Mouse (Mus musculus) liver, adult (tissue): Measurements from ENCODE around the gene Dpp7.

Source experiments
- GATA4 ChIP-seq: IDR thresholded peaks from 2 replicates; pipeline ENCODE4 v1.6.1; 2014; ENCODE audit warnings: mild to moderate bottlenecking, low read length; ENCODE audit not compliant: insufficient replicate concordance

Dpp7 gene

DNA sequence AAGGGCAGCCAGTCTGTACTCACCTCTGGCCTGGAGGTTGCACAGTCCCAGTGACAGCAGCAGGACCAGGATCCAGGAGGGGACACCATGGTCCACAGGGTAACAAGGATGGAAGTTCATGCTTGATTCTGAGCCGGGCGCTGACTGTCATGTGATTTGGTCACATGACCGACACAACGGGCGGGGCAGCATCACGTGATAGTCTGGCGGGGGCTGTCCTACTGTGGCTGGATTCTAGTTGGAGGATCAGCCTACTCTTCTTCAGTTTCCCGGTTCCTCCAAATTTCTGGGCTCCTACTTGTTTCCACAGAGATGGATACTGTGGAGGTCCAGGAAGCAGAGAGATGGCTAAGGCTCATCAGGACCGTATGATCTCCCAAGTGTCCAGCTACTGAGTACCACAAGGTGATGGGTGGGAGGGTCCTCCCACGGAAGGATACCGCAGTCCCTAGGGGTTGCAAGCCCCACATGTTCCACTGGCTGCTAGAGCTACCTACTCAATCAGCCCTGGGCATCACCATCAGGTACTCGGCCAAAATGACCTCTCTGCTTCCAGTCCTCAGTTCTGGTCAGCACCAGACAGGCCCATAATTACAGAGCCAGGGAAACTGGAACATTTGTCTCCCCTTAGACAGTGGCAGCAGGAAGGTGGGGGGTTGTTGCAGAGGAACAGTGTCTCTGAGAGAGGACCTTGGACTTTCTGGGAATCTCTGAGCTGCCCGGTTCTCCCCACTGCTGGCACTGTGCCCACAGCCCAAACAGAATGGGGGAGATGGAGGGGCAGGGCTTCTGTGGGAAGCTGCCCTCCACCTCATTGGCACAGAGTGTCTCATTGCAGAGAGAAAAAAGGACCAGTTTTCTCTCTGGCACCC, at the start of gene Dpp7:
Dpp7 (minus strand) TSS at position 152 of the 872 bp plus-strand sequence.
- TF ChIP-seq GATA4, result no peak

DNA sequence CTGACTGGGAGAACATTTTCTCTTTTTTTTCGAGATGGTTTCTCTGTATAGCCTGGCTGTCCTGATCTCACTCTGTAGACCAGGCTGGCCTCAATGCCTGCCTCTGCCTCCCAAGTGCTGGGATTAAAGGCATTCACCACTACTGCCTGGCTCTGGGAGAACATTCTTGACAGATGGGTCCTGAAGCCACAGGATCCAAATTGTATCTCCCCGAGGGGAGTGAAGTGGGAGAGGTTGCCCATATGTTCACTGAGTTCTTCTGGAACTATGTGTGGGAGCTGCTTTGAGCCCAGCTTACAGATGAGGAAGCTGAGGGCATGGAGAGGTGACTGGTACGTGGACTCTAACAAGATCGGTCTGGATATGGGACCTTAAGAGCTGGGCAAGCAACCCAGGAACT, 47.8 kb upstream of the Dpp7 start:
- TF ChIP-seq GATA4, result no peak

DNA sequence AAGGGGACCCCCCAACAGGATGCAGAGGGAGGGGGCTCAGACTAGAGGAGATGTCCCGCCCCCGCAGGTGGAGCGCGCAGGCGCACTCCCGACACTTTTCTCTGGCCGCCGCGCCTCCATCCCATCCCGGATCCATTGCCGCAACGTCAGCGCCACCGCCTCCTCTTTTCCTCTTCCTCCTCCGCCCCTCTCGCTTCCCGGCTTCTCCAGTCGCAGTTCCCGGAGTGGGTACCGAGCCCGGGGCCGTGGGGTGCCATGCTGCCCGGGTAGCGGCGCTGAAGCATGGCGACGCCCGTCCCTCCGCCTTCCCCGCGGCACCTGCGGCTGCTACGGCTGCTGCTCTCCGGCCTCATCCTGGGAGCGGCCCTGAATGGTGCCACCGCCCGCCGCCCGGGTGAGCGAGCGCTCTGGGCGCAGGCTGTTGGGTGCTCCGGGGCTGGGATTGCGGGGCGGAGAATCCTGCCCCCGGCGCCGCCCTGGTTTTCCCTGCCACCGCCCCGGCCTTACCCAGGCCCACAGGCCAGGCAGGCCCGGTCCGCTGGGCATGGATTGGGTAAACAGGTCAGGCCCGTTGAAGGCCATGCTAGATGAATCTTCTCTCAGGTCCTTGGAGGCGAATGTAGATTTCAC, 46.9 kb upstream of the Dpp7 start:
- no peak for TF ChIP-seq GATA4

DNA sequence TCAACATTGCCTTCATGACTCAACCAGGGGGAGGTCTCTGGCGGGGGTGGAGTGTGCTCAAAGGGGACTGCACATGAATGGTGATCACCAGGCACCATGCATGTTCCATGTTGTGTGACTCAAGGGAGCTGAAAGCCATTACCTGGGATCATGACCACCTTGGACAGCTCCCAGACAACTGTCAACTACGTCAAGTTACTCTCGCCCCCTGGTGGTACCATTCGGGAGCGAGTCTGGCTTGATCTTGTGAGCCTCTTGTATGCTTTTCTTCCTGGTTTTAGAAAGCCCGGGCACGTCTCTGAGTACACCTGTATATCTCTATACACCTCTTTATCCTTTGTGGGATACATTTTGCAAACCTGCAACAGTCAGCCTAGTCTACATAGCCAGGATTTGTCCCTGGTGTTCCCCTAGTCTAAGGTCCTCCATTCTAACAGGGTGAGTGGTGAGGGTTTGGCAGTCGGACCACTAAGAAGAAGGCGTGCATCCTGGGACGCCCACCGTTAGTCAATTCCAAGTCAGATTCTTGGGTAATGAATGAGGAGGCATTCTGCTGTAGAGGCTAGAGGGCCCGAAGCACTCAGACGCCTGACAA, 46.3 kb upstream of the Dpp7 start:
- no peak for TF ChIP-seq GATA4

DNA sequence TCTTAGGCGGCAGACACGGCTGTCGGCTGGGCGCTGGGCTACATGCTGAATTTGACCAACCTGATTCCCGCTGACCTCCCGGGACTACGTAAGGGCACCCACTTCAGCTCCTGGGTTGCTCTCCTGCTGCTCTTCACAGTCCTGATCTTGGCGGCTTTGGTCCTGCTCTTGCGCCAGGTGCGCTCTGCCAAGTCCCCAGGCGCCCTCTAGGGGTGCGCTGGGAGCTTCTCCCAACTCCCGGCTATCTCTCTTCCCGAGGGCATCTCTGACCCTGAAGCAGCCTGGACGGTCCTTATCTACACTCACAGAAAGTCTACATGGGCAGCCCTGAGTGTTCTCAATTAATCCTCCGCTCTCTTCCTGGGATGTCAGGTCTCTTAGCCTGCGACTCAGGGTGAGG, 44.6 kb upstream of the Dpp7 start:
- TF ChIP-seq GATA4, result no peak

DNA sequence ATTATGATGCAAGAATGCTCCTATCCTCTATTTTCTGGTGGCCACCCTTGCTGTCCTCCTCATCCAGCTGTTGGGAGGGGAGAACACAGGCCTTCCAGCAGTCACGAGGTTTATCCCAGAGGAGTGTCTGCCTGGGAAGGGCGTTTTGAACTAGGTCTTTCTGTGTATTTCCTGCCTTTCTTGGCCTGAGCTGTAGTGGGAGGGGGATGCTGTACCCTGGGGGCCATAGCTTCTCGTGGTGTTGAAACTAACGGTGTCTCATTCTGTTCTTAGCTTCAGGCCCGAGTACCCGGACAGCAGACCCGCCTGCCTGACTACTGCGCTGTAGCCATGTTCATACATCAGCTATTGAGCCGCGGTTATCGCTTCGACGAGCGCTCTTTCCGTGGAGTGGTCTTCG, 44.1 kb upstream of the Dpp7 start:
- TF ChIP-seq GATA4, result no peak

DNA sequence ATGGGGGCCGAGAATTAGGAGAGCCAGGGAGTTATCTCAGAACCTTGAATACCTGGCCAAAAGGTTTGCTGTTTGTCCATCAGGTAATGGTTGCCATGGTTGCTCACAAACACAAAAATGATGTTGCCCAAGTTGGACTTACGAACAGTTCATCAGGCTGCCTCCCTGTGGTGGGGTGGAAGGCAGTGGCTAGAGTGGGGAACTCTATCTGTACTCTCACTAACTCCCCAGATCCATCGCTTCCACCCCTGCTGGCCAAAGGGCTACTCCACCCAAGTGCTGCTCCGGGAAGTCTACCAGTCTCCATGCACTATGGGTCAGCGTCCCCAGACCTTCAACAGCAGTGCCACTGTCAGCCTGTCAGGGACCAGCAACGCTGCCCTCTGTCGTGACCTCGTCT, 42.9 kb upstream of the Dpp7 start, which contains the start of gene Npdc1:
Npdc1 (plus strand) TSS at position 301 of the 400 bp plus-strand sequence.
- TF ChIP-seq GATA4, result no peak

DNA sequence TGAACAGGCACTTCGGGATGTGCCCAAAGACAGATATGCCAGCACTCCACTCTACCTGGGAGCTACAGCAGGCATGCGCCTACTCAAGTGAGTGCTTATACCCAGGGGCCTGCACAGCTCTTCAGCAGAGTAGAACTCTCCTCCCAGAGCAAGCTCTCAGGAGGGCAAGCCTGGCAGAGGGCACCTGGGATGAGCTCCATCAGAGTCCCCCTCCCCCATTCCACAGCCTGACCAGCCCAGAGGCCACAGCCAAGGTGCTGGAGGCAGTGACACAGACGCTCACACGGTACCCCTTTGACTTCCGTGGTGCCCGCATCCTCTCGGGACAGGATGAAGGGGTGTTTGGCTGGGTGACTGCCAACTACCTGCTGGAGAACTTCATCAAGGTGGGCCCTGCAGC, 41.9 kb upstream of the Dpp7 start:
- no peak for TF ChIP-seq GATA4

DNA sequence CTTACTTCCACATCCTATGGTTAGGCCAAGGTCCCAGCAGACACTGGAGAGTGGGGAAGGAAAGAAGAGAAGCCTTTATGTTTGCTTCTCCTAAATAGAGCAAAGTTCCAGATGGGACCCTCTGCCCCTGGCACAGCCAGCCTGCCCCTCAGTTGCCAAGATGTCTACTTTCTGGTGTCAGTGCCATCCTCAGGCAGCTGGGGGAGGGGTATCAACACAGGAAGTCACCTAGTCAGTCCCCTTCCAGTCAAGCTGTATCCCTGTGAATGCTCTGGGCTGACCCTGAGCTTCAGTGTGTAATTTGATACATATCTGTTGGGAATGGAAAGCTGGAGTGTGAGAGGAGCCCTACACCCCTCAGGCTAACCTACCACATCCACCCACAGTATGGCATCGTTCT, 40.9 kb upstream of the Dpp7 start:
- no peak for TF ChIP-seq GATA4

DNA sequence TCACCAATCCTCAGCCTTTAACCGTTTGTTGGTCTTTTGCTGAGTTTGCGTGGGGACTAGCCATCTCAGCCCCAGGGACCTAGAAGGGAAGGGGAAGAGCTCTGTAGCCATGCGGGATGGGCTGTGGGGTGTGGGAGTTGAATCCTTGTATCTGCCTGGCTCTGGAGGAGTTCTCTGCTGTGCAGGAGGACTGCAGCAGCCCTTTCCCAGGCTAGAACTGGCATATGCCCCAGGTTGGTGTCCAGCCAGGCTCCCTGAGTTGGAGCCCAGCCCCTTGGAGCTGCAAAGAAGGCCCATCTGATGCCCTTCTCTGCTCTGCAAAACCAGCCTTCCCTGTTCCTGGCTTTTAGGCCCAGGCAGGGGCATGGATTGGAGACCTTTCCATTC, 40.4 kb upstream of the Dpp7 start:
- TF ChIP-seq GATA4, result no peak

DNA sequence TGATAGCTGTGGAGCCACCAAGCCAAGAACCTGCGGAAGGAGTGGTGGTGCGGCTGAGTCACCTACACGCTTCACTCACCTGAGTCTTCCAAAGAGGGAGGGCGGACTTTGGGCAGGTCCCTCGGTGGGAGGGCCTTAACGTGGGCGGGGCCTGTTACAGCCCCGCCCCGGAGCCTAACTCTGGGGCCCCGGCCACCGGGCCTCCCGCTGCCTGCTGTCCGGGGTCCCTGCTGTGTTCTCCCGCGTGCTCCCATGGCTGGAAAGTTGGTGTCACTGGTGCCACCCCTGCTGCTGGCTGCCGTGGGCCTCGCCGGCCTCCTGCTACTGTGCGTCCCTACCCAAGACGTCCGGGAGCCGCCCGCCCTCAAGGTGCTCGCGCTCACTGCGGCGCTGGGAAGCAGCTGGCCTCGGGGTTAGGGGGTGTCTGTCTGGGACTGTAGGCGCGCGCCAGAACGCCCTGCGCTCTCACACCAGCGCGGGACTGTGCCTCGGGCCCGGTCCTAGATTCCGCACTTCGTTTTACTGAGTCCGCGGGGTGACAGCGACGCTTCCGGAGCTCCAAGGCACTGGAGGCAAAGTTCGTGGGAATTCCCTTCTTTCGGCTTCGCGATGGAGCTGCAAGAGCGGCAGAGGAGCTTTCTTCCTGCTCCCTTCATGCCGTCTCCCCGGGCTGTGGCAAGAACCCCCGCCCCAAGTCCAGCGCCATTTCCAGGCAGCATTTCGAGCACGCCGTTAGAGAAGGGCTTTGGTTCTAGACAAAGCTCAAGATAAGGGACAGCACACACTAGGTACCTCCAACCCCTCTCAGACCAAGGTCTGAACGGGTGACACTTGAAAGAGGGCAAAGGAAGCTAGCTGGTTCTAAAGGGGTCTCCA, 39.8 kb upstream of the Dpp7 start, which contains the start of gene Entpd2:
Entpd2 (plus strand) TSS at position 154 of the 876 bp plus-strand sequence.
- no peak for TF ChIP-seq GATA4

DNA sequence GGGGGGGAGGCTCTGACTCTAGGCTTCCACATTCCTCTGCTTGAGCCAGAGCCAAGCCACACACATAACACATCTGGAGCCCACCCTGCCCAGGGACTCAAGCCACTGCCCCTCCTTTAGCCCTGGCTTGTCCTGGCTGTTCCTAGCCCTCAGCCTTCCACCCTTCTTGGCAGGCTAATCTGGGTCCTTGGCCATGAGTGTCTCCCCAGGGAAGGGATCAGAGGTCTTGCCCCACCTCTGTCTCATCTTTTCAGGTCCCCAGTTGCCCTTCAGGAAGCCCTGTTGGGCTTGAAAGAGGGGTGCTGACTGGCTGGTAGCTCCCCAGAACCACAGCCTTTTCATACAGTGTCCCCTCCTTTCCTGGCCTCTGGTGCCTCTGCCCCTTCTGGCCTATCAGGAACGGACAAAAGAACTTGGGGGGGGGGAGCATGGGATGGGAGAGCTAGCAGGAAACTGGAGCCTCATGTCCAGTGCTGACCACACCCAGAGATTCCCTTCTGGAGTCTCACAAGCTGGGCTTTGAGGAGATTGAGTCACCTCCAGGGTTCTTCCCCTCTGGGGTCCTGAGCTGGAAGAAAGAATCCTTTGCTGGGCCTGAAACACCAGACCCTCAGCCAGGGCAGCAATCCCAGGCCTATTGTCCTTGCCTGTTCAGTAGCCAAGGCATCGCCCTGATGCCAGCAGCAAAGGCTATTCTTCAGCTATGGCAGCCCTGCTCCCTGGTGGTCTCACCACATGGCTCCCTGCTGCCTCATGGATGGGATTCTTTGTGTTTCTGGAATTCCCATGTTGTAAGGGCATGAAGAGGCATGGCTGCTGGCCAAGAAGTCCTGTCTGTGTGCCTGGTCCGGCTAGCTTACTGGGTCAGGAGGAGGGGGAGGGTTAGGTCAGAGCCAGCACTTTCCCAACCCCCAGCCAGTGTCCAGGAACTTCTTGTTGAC, 38.4 kb upstream of the Dpp7 start:
- no peak for TF ChIP-seq GATA4

DNA sequence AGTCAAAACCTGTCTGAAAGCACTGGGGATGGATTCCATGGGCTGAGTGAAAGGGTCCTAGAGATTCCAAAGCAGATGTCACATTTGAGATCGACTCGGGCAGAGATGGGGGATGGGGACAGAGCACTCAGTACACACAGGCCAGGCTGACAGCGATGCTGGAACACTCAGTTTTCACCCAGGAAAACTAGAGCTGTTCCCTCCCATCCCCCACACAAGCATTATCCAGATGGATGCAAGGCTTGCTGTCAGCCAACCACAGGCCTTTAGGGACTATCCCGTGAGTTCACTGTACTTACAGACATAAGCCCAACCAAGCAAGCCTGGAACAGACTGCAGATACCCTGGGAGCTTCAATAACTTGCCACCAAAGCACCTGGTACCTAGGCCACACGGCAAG, 35.1 kb upstream of the Dpp7 start:
- no peak for TF ChIP-seq GATA4

DNA sequence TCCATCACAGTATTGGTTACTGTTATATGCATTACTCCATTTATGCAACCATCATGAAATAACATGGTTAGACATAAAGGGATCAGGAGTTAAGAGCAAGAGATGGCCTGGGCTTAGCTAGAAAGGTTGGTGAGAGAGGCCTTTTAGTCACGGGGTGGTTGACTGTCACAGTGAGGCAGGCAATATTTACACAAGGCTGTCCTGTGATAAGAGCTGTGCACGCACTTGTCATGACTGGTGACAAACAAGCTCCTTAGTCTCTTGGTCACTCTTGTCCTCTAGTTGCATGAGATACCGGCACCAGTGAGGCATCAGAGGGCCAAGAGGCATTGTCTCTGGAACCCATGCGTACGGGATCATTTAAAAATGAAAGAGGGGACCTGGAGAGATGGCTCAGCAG, 28.3 kb upstream of the Dpp7 start:
- TF ChIP-seq GATA4, result no peak
